Mouse (Mus musculus) bone marrow macrophage, adult 2 months (primary cell): ENCODE results near the gene Birc6.

ENCODE experiments used
- CTCF ChIP-seq: IDR thresholded peaks from 2 replicates; pipeline ENCODE4 v1.5.1; 2012; ENCODE audit warnings: low read depth, mild to moderate bottlenecking, low read length, moderate library complexity
- POLR2A ChIP-seq: IDR thresholded peaks from 2 replicates; pipeline ENCODE4 v1.6.1; 2012; ENCODE audit warnings: mild to moderate bottlenecking, low read depth, low read length, borderline replicate concordance

- no peak for TF ChIP-seq CTCF
- TF ChIP-seq POLR2A: no peak
Measured at GRCm38 (mm10) chr17:74489024-74489900, 38.8 kb upstream of the Birc6 start, which contains the start of gene Yipf4.
